8 mouse cellular contexts compared by ENCODE assay signal in genomic region chr2:30981790-30982513, GRCm38 (mm10). TPM values are rescaled to one million over a fixed set of nuclear protein-coding genes. Genes with fewer than 3 reads are reported as not detected.
DNase-seq lines count a peak whose midpoint lies in the region; ATAC-seq and TF ChIP-seq lines count a peak whose summit lies in the region.

Gene BC005624, minus strand, starts transcription at chr2:30982201.
Gene Usp20, plus strand, starts transcription at chr2:30982279.

- no peak for TF ChIP-seq CTCF in bone marrow macrophage, adult 2 months (IDR thresholded peaks at IDR 0.05; ENCODE audit: low read depth, low read length)
- TF ChIP-seq CTCF in embryonic fibroblast, embryonic 13.5 days (IDR thresholded peaks at IDR 0.05; ENCODE audit: borderline replicate concordance, insufficient read depth, low read length): no peak

- H3K4me2 ChIP-seq in kidney, embryonic 14.5 days (replicated peaks; ENCODE audit: low read depth, low read length): peak within 1 kb of the TSS; percentile 77
- H3K4me2 ChIP-seq in limb, embryonic 15.5 days: peak within 1 kb of the TSS; percentile 88

- DNase-seq in A20 (ENCODE audit: low read depth, low spot score): peak; percentile 100
- peak; percentile 99 for DNase-seq in heart, adult 9 months (ENCODE audit: low spot score in 2 of 2)
- peak; percentile 98 to 99 for DNase-seq in monocyte, adult 2 months (ENCODE audit: low read depth in 1 of 2, low spot score in 2 of 2)
- DNase-seq in spleen, postnatal 36 days (ENCODE audit: low spot score in 2 of 2): peak; percentile 100

- H3K9ac ChIP-seq in kidney, embryonic 14.5 days (ENCODE audit: low read depth, low read length): peak within 1 kb of the TSS; percentile 51
- H3K9ac ChIP-seq in limb, embryonic 15.5 days: peak within 1 kb of the TSS; percentile 74

- TF ChIP-seq POLR2A in bone marrow macrophage, adult 2 months (IDR thresholded peaks at IDR 0.05; ENCODE audit: borderline replicate concordance, low read depth, low read length): no peak
- TF ChIP-seq POLR2A in embryonic fibroblast, embryonic 13.5 days (IDR thresholded peaks at IDR 0.05; ENCODE audit: low read depth, low read length): peak; percentile 82

- H3K4me1 ChIP-seq in bone marrow macrophage, adult 2 months (ENCODE audit: control insufficient read depth, insufficient read depth, low read length): peaks cover 37% of the 10 kb centered on the region
- no peaks in the 10 kb centered on the region for H3K4me1 ChIP-seq in embryonic fibroblast, embryonic 13.5 days (ENCODE audit: control insufficient read depth, insufficient read depth, low read length)
- peaks cover 9% of the 10 kb centered on the region; the same call in 1 of the 2 replicates for H3K4me1 ChIP-seq in kidney, embryonic 14.5 days (ENCODE audit: control insufficient read depth, insufficient read depth, low read length)
- peaks cover 24% of the 10 kb centered on the region for H3K4me1 ChIP-seq in limb, embryonic 15.5 days

- WGBS in kidney, embryonic 14.5 days: under 1% methylated on average over 66 of the region's 66 CpGs
- under 1% methylated on average over 61 of the region's 66 CpGs for WGBS in limb, embryonic 15.5 days

- H3K27me3 ChIP-seq in kidney, embryonic 14.5 days (ENCODE audit: control insufficient read depth, insufficient read depth, low read length): no peaks in the 10 kb centered on the region
- no peaks in the 10 kb centered on the region for H3K27me3 ChIP-seq in limb, embryonic 15.5 days

- H3K36me3 ChIP-seq in kidney, embryonic 14.5 days (ENCODE audit: control insufficient read depth, insufficient read depth, low read length): peaks cover 23% of the 10 kb centered on the region
- H3K36me3 ChIP-seq in limb, embryonic 15.5 days: peaks cover 30% of the 10 kb centered on the region

- peak within 1 kb of the TSS; percentile 10; the same call in 1 of the 2 replicates for H3K27ac ChIP-seq in bone marrow macrophage, adult 2 months (ENCODE audit: insufficient read depth, low read depth, low read length)
- H3K27ac ChIP-seq in embryonic fibroblast, embryonic 13.5 days (ENCODE audit: insufficient read depth, low read length): no peak within 1 kb of the TSS
- H3K27ac ChIP-seq in kidney, embryonic 14.5 days (ENCODE audit: low read depth, low read length): peak within 1 kb of the TSS; percentile 30; the same call in 1 of the 2 replicates
- H3K27ac ChIP-seq in limb, embryonic 15.5 days: peak within 1 kb of the TSS; percentile 71

- peak within 1 kb of the TSS; percentile 77 for H3K4me3 ChIP-seq in bone marrow macrophage, adult 2 months (ENCODE audit: insufficient read depth, low read length)
- H3K4me3 ChIP-seq in embryonic fibroblast, embryonic 13.5 days (ENCODE audit: insufficient read depth, low read length): peak within 1 kb of the TSS; percentile 84
- peak within 1 kb of the TSS; percentile 89 for H3K4me3 ChIP-seq in kidney, embryonic 14.5 days (ENCODE audit: low read length)
- peak within 1 kb of the TSS; percentile 75 for H3K4me3 ChIP-seq in limb, embryonic 15.5 days

- ATAC-seq in kidney, embryonic 14.5 days (ENCODE audit: low FRiP score, low TSS enrichment): peak; percentile 98
- peak; percentile 98 for ATAC-seq in limb, embryonic 15.5 days (ENCODE audit: insufficient number of reproducible peaks, low FRiP score, low TSS enrichment, low read depth)

- no peaks in the 10 kb centered on the region for H3K9me3 ChIP-seq in kidney, embryonic 14.5 days (ENCODE audit: control insufficient read depth, low read length)
- no peaks in the 10 kb centered on the region for H3K9me3 ChIP-seq in limb, embryonic 15.5 days

RNA-seq across cellular contexts. Expression of gene BC005624, which starts in this region (rescaled TPM):
- polyA plus RNA-seq in bone marrow macrophage, adult 2 months (2012; ENCODE audit: insufficient read depth, insufficient read length, missing spikeins): 90.8 and 96.9 TPM in 2 replicates
- polyA plus RNA-seq in embryonic fibroblast, embryonic 13.5 days (2011; ENCODE audit: insufficient read length, low read depth, missing spikeins): 31.6 and 33.6 TPM in 2 replicates
- polyA plus RNA-seq in kidney, embryonic 14.5 days (2014; fragmentation: Nextera tagmentation; extraction: Ambion mirVana): 48.7 and 52.7 TPM in 2 replicates
- polyA plus RNA-seq in limb, embryonic 15.5 days (2015; fragmentation: Nextera tagmentation; extraction: Ambion mirVana): 53.5 and 58.2 TPM in 2 replicates

RNA-seq across cellular contexts. Expression of gene Usp20, which starts in this region (rescaled TPM):
- polyA plus RNA-seq in bone marrow macrophage, adult 2 months (2012; ENCODE audit: insufficient read depth, insufficient read length, missing spikeins): 7.1 and 9.7 TPM in 2 replicates
- 9.9 and 10.4 TPM in 2 replicates for polyA plus RNA-seq in embryonic fibroblast, embryonic 13.5 days (2011; ENCODE audit: insufficient read length, low read depth, missing spikeins)
- polyA plus RNA-seq in kidney, embryonic 14.5 days (2014; fragmentation: Nextera tagmentation; extraction: Ambion mirVana): 8.7 and 12.5 TPM in 2 replicates
- 24.0 and 31.2 TPM in 2 replicates for polyA plus RNA-seq in limb, embryonic 15.5 days (2015; fragmentation: Nextera tagmentation; extraction: Ambion mirVana)
